Mouse (Mus musculus): Measurements from ENCODE around the gene Ccl3. TPM values are rescaled to one million over a fixed set of nuclear protein-coding genes. Genes with fewer than 3 reads are reported as not detected.

Ccl3 gene
- polyA plus RNA-seq (2015; fragmentation: Nextera tagmentation; extraction: Ambion mirVana), result 0.34 and 0.44 TPM in 2 replicates

DNA sequence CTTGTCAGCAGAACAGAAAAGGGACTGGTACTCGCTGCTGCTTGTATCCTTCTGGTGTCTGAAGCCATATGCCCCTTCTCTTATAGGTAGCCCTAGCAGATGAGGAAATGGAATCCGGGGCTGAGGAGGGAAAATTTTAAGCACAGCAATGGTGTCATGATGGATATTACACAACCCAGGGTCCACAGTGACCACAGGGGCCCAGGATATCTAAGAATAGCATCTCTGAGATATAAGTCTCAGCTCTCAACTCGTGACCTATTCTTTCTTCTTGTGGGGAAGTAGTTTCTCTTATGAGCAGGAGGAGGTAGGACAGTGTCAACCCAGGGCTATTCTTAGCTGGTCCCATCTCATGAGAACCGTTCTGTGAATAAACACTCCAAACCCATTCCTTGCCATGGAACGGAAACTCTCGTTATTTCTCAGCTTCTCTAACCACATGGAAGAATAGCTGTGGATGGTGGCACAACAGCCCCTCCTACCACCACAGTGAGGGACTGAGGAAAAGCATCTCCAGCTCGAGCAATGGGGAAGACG, at the start of gene Ccl3:
Ccl3 (minus strand) TSS at position 51 of the 537 bp plus-strand sequence.
- no peak within 1 kb of the TSS for H3K9ac ChIP-seq (ENCODE audit: low read depth, low read length)
- no peaks in the 10 kb centered on the region for H3K27me3 ChIP-seq (ENCODE audit: control insufficient read depth, insufficient read depth, low read depth, low read length)
- ATAC-seq (ENCODE audit: low read depth), result no peak
- no peaks in the 10 kb centered on the region for H3K9me3 ChIP-seq (replicated peaks; ENCODE audit: control insufficient read depth, low read length)
- no peak within 1 kb of the TSS for H3K4me2 ChIP-seq (ENCODE audit: low read depth, low read length)
- no peaks in the 10 kb centered on the region for H3K4me1 ChIP-seq (ENCODE audit: control insufficient read depth, low read depth, low read length)
- H3K27ac ChIP-seq (ENCODE audit: low read length), result no peak within 1 kb of the TSS
- H3K4me3 ChIP-seq (ENCODE audit: low read depth, low read length), result no peak within 1 kb of the TSS
- 27% methylated on average over 8 of the region's 8 CpGs for WGBS (ENCODE audit: insufficient replicate concordance)
- H3K36me3 ChIP-seq (ENCODE audit: control insufficient read depth, insufficient read depth), result no peaks in the 10 kb centered on the region

DNA sequence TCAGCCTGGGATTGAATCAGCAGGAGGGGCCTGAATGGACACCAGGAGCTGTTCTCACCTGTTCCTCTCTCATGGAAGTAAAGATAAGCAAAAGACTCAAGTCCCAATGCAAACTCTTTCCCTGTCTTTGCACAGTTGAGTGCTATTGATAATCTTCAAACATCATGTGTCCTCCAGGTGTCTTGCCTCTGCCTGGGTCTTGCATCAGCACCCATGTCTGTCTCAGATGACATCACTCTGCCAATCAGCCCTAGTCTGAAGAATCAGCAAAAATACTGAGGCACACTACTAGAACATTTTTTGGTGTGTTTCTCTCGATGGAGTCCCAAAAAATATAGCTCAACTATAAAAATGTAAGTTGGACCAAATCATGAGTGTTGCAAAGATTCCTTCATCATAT, 42.9 kb upstream of the Ccl3 start:
- Histone ChIP-seq H3K9ac (ENCODE audit: low read depth, low read length) (no peak overlapping the region), H3K9me3 (replicated peaks; ENCODE audit: control insufficient read depth, low read length) (no peaks in the 10 kb centered on the region), H3K27ac (ENCODE audit: low read length) (no peak overlapping the region), H3K36me3 (ENCODE audit: control insufficient read depth, insufficient read depth) (no peaks in the 10 kb centered on the region), H3K4me3 (ENCODE audit: low read depth, low read length) (no peak overlapping the region), H3K4me1 (ENCODE audit: control insufficient read depth, low read depth, low read length) (no peaks in the 10 kb centered on the region), H3K4me2 (ENCODE audit: low read depth, low read length) (no peak overlapping the region), H3K27me3 (ENCODE audit: control insufficient read depth, insufficient read depth, low read depth, low read length) (no peaks in the 10 kb centered on the region)
- 42% methylated on average over 1 of the region's 1 CpGs for WGBS (ENCODE audit: insufficient replicate concordance)
- ATAC-seq (ENCODE audit: low read depth), result no peak

GRCm38 (mm10) chr11:83689918-83690317, 40.8 kb upstream of the Ccl3 start:
- 65% methylated on average over 1 of the region's 1 CpGs for WGBS (ENCODE audit: insufficient replicate concordance)
- no peaks in the 10 kb centered on the region for H3K4me1 ChIP-seq (ENCODE audit: control insufficient read depth, low read depth, low read length)
- H3K4me2 ChIP-seq (ENCODE audit: low read depth, low read length), result no peak overlapping the region
- H3K9me3 ChIP-seq (replicated peaks; ENCODE audit: control insufficient read depth, low read length), result no peaks in the 10 kb centered on the region
- no peaks in the 10 kb centered on the region for H3K27me3 ChIP-seq (ENCODE audit: control insufficient read depth, insufficient read depth, low read depth, low read length)
- no peak overlapping the region for H3K27ac ChIP-seq (ENCODE audit: low read length)
- H3K4me3 ChIP-seq (ENCODE audit: low read depth, low read length), result no peak overlapping the region
- no peaks in the 10 kb centered on the region for H3K36me3 ChIP-seq (ENCODE audit: control insufficient read depth, insufficient read depth)
- no peak for ATAC-seq (ENCODE audit: low read depth)
- no peak overlapping the region for H3K9ac ChIP-seq (ENCODE audit: low read depth, low read length)

DNA sequence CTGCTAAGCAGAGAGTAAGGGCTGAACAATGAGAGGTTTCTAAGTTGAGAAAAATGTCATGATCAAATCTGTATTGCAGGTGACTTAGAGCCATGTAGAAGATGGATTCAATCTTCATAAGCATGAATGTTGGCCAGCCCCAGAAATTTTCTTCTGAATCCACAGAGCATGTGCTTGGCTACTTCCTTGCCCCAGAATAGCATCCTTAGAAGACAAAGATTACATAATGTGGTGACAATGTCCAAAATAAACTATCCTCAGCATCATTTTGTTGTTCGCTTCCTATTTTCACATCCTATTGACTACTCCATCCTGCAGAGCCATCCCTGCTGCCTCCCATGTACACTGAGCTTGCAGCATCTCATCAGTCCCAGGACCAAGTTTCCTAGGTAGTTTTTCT, 26.5 kb upstream of the Ccl3 start:
- no peaks in the 10 kb centered on the region for H3K36me3 ChIP-seq (ENCODE audit: control insufficient read depth, insufficient read depth)
- H3K9ac ChIP-seq (ENCODE audit: low read depth, low read length), result no peak overlapping the region
- ATAC-seq (ENCODE audit: low read depth), result no peak
- H3K27ac ChIP-seq (ENCODE audit: low read length), result no peak overlapping the region
- no peak overlapping the region for H3K4me2 ChIP-seq (ENCODE audit: low read depth, low read length)
- WGBS (ENCODE audit: insufficient replicate concordance), result 57% methylated on average over 1 of the region's 1 CpGs
- H3K4me1 ChIP-seq (ENCODE audit: control insufficient read depth, low read depth, low read length), result no peaks in the 10 kb centered on the region
- no peaks in the 10 kb centered on the region for H3K9me3 ChIP-seq (replicated peaks; ENCODE audit: control insufficient read depth, low read length)
- no peak overlapping the region for H3K4me3 ChIP-seq (ENCODE audit: low read depth, low read length)
- H3K27me3 ChIP-seq (ENCODE audit: control insufficient read depth, insufficient read depth, low read depth, low read length), result no peaks in the 10 kb centered on the region

- no peaks in the 10 kb centered on the region for H3K36me3 ChIP-seq (ENCODE audit: control insufficient read depth, insufficient read depth)
- no peak overlapping the region for H3K9ac ChIP-seq (ENCODE audit: low read depth, low read length)
- H3K9me3 ChIP-seq (replicated peaks; ENCODE audit: control insufficient read depth, low read length), result no peaks in the 10 kb centered on the region
- H3K4me2 ChIP-seq (ENCODE audit: low read depth, low read length), result no peak overlapping the region
- no peaks in the 10 kb centered on the region for H3K4me1 ChIP-seq (ENCODE audit: control insufficient read depth, low read depth, low read length)
- ATAC-seq (ENCODE audit: low read depth), result no peak
- H3K27me3 ChIP-seq (ENCODE audit: control insufficient read depth, insufficient read depth, low read depth, low read length), result no peaks in the 10 kb centered on the region
- no peak overlapping the region for H3K4me3 ChIP-seq (ENCODE audit: low read depth, low read length)
- H3K27ac ChIP-seq (ENCODE audit: low read length), result no peak overlapping the region
These were observed 22.6 kb upstream of the Ccl3 start for GRCm38 (mm10) chr11:83671743-83672142.

GRCm38 (mm10) chr11:83663532-83663931, 14.4 kb upstream of the Ccl3 start:
- Histone ChIP-seq H3K36me3 (ENCODE audit: control insufficient read depth, insufficient read depth) (no peaks in the 10 kb centered on the region), H3K27ac (ENCODE audit: low read length) (no peak overlapping the region), H3K9ac (ENCODE audit: low read depth, low read length) (no peak overlapping the region), H3K27me3 (ENCODE audit: control insufficient read depth, insufficient read depth, low read depth, low read length) (no peaks in the 10 kb centered on the region), H3K4me1 (ENCODE audit: control insufficient read depth, low read depth, low read length) (no peaks in the 10 kb centered on the region), H3K9me3 (replicated peaks; ENCODE audit: control insufficient read depth, low read length) (no peaks in the 10 kb centered on the region), H3K4me3 (ENCODE audit: low read depth, low read length) (no peak overlapping the region), H3K4me2 (ENCODE audit: low read depth, low read length) (no peak overlapping the region)
- WGBS (ENCODE audit: insufficient replicate concordance), result 30% methylated on average over 5 of the region's 5 CpGs
- ATAC-seq (ENCODE audit: low read depth), result no peak

DNA sequence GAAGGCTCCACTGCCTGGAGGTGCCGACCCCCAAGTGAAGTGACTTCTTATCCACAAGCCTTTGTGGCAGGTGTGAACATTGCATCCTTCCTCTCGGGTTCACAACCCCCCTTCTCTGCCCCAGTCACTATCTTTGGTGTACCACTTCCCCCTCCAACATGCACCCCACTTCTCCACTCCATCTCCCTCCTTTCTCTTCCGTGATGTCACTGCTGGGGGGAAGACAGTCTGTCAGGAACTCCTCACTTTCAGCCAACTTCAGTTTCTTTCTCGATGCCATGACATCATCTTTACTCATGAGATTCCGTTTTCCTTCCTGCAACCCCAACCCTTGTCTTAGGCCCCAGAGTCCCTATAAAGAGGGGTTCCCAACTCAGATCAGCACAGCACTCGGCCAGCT, 13.0 kb upstream of the Ccl3 start, which contains the start of gene Ccl4:
Ccl4 (plus strand) TSS at position 381 of the 400 bp plus-strand sequence.
- no peak for ATAC-seq (ENCODE audit: low read depth)
- H3K4me3 ChIP-seq (ENCODE audit: low read depth, low read length), result no peak within 1 kb of the TSS
- whole genome bisulfite sequencing (ENCODE audit: insufficient replicate concordance), result 34% methylated on average over 6 of the region's 6 CpGs
- no peaks in the 10 kb centered on the region for H3K9me3 ChIP-seq (replicated peaks; ENCODE audit: control insufficient read depth, low read length)
- H3K9ac ChIP-seq (ENCODE audit: low read depth, low read length), result no peak within 1 kb of the TSS
- no peaks in the 10 kb centered on the region for H3K4me1 ChIP-seq (ENCODE audit: control insufficient read depth, low read depth, low read length)
- no peak within 1 kb of the TSS for H3K4me2 ChIP-seq (ENCODE audit: low read depth, low read length)
- H3K27ac ChIP-seq (ENCODE audit: low read length), result no peak within 1 kb of the TSS
- no peaks in the 10 kb centered on the region for H3K27me3 ChIP-seq (ENCODE audit: control insufficient read depth, insufficient read depth, low read depth, low read length)
- H3K36me3 ChIP-seq (ENCODE audit: control insufficient read depth, insufficient read depth), result no peaks in the 10 kb centered on the region

DNA sequence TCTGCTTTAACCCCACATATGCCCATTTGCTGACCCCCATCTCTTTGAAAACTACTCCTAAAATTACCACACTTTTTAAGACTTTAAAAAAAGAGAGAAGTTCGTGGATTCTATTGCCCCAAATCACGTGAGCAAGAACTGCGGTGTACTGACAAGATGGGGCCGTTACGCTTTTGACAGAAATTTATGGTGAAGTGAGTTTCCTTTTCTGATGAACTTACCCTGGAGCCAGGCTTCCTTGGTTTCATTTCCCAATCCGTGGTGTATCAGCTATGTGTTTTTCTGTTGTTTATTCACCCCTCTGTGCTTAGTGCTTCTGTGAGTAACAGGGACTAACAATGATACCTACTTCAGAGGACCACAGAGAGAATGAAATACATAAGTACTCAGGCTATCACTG, 9.6 kb upstream of the Ccl3 start:
- Histone ChIP-seq H3K27me3 (ENCODE audit: control insufficient read depth, insufficient read depth, low read depth, low read length) (no peaks in the 10 kb centered on the region), H3K27ac (ENCODE audit: low read length) (no peak overlapping the region), H3K4me1 (ENCODE audit: control insufficient read depth, low read depth, low read length) (no peaks in the 10 kb centered on the region), H3K4me2 (ENCODE audit: low read depth, low read length) (no peak overlapping the region), H3K36me3 (ENCODE audit: control insufficient read depth, insufficient read depth) (no peaks in the 10 kb centered on the region), H3K9ac (ENCODE audit: low read depth, low read length) (no peak overlapping the region), H3K9me3 (replicated peaks; ENCODE audit: control insufficient read depth, low read length) (no peaks in the 10 kb centered on the region), H3K4me3 (ENCODE audit: low read depth, low read length) (no peak overlapping the region)
- 13% methylated on average over 6 of the region's 6 CpGs for WGBS (ENCODE audit: insufficient replicate concordance)
- ATAC-seq (ENCODE audit: low read depth), result no peak

DNA sequence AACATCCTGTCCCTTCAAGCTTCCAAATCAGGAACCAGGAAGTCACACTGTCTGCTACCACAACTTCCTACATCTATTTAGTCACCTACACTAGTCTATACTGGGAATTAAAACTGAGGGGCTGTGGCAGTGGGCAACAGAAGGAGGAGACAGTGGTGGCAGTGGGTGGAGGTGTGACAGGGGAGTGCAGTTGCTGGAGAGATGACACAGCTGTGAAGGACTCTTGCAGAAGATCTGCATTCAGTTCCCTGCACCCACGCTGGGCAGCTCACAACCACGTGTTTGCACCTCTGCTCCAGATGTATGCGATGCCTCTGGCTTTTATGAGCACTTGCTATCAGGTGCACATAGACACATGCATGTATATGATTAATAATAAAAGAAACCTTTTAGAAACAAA, 8.4 kb upstream of the Ccl3 start:
- Histone ChIP-seq H3K36me3 (ENCODE audit: control insufficient read depth, insufficient read depth) (no peaks in the 10 kb centered on the region), H3K9ac (ENCODE audit: low read depth, low read length) (no peak overlapping the region), H3K27me3 (ENCODE audit: control insufficient read depth, insufficient read depth, low read depth, low read length) (no peaks in the 10 kb centered on the region), H3K9me3 (replicated peaks; ENCODE audit: control insufficient read depth, low read length) (no peaks in the 10 kb centered on the region), H3K4me2 (ENCODE audit: low read depth, low read length) (no peak overlapping the region), H3K4me3 (ENCODE audit: low read depth, low read length) (no peak overlapping the region), H3K4me1 (ENCODE audit: control insufficient read depth, low read depth, low read length) (no peaks in the 10 kb centered on the region), H3K27ac (ENCODE audit: low read length) (no peak overlapping the region)
- no peak for ATAC-seq (ENCODE audit: low read depth)
- WGBS (ENCODE audit: insufficient replicate concordance), result 55% methylated on average over 3 of the region's 3 CpGs
